Mouse (Mus musculus) E14TG2a.4 (cell line): ENCODE data around the gene Ndel1.
A peak's percentile ranks its signal among the peaks of the same experiment; 100 is the strongest.

ENCODE experiments used
- H3K27me3 ChIP-seq: 2 replicates; pipeline ENCODE4 v1.6.1; 2014; ENCODE audit warnings: low read length, control low read depth; ENCODE audit not compliant: insufficient read depth
- H3K36me3 ChIP-seq: 2 replicates; pipeline ENCODE4 v1.6.1; 2014; ENCODE audit warnings: low read length, control low read depth; ENCODE audit not compliant: insufficient read depth
- H3K4me1 ChIP-seq: replicated peaks from 2 replicates; pipeline ENCODE4 v1.6.1; 2014; ENCODE audit warnings: low read depth, low read length, control low read depth
- H3K4me3 ChIP-seq: replicated peaks from 2 replicates; pipeline ENCODE4 v1.5.1; 2014; ENCODE audit warnings: mild to moderate bottlenecking, low read length
- H3K9me3 ChIP-seq: 2 replicates; pipeline ENCODE4 v1.6.1; 2014; ENCODE audit warnings: low read length, control low read depth
- CTCF ChIP-seq: conservative IDR thresholded peaks from 2 replicates; pipeline ENCODE4 v1.5.1; 2014; ENCODE audit warnings: low read length
- NANOG ChIP-seq: IDR thresholded peaks from 2 replicates; pipeline ENCODE4 v1.6.1; 2014; ENCODE audit warnings: borderline replicate concordance, low read length, mixed read lengths
- POU5F1 ChIP-seq: IDR thresholded peaks from 2 replicates; pipeline ENCODE4 v1.6.1; 2014; ENCODE audit warnings: low read length, borderline replicate concordance

The Ndel1 gene

DNA sequence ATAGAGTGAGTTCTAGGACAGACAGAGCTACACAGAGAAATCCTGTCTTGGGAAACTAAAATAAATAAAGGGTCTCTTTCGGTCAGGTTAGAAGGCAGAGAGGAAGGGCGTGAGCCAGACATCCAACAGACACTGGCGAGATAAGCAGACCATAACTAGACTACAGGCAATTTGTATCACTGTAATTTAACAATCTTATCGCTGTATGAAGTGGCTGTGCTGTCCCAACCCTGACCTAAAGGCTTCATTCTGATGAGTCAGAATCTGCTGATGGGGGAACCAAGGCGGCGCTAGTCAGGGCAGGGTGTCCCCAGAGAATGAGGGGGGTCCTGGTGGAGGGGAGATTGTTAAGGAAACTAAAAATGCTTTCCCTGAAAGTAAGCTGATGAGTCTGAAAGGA, 27.1 kb upstream of the Ndel1 start:
- Histone ChIP-seq H3K36me3 (peaks cover 21% of the 10 kb centered on the region), H3K27me3 (peaks cover 17% of the 10 kb centered on the region), H3K4me1 (peaks cover 20% of the 10 kb centered on the region), H3K4me3 (no peak overlapping the region), H3K9me3 (no peaks in the 10 kb centered on the region)
- TF ChIP-seq NANOG (no peak), POU5F1 (no peak), CTCF (no peak)

DNA sequence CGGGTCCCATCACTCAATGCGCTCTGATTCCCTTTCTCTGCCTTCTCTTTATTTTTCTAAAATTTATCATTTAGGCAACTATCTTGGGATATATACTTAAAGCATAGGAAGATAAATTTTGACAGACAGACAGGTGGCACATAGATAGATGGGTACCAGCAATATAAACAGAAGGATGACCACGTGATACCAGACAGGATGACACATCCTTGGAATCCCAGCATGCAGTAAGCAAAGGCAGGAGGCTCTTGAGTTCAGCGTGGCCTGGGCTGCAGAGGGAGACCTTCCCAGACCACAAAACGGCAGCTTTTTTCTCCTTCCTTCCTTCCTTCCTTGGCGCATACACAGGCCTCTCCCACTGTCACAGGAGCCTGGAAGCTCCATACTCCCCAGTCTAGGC, 26.2 kb upstream of the Ndel1 start:
- H3K27me3 ChIP-seq = peaks cover 26% of the 10 kb centered on the region
- H3K4me1 ChIP-seq = peaks cover 19% of the 10 kb centered on the region
- H3K4me3 ChIP-seq = no peak overlapping the region
- TF ChIP-seq NANOG (no peak), POU5F1 (no peak), CTCF (no peak)
- peaks cover 11% of the 10 kb centered on the region for H3K36me3 ChIP-seq
- H3K9me3 ChIP-seq = no peaks in the 10 kb centered on the region

DNA sequence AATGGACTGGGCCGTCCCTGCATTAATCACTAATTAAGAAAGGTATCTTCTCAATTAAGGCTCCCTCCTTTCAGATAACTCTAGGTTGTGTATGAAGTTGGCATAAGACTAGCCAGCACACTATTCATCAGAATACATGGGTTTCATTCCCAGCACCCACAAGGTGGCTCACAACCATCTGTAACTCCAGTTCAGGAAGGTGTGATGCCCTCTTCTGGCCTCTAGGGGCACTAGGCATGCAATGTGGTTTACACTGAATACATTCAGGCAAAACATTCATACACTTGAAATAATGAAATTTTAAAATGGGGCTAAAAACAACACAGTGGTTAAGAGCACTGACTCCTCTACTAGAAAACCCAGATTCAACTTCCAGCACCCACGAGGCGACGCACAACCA, 25.5 kb upstream of the Ndel1 start:
- TF ChIP-seq NANOG (no peak), POU5F1 (no peak), CTCF (peak; percentile 92)
- Histone ChIP-seq H3K4me1 (peaks cover 25% of the 10 kb centered on the region), H3K36me3 (peaks cover 4% of the 10 kb centered on the region)

DNA sequence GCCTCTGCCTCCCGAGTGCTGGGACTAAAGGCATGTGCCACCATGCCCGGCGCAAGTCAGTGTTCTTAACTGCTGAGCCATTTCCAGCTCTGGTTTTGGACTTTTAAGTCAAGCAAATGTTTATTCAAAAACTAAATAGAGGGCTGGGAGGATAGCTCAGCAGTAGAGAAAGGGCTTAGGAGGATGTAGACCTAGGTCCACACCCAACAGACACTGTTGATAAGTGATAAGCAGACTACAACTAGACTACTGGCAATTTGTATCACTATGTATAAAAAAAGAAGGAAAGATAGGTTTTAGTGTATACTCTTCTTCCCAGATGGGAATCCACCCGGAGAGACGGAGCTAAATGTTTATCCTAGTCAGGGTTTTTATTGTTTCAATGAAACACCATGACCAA, 24.6 kb upstream of the Ndel1 start:
- Histone ChIP-seq H3K9me3 (no peaks in the 10 kb centered on the region), H3K36me3 (no peaks in the 10 kb centered on the region), H3K27me3 (peaks cover 39% of the 10 kb centered on the region), H3K4me1 (peaks cover 27% of the 10 kb centered on the region), H3K4me3 (no peak overlapping the region)
- TF ChIP-seq CTCF = no peak
- TF ChIP-seq POU5F1 = no peak
- no peak for TF ChIP-seq NANOG

More for the DNA sequence above, 25.5 kb upstream of the Ndel1 start:
- H3K9me3 ChIP-seq = no peaks in the 10 kb centered on the region
- peaks cover 34% of the 10 kb centered on the region for H3K27me3 ChIP-seq
- H3K4me3 ChIP-seq = no peak overlapping the region

DNA sequence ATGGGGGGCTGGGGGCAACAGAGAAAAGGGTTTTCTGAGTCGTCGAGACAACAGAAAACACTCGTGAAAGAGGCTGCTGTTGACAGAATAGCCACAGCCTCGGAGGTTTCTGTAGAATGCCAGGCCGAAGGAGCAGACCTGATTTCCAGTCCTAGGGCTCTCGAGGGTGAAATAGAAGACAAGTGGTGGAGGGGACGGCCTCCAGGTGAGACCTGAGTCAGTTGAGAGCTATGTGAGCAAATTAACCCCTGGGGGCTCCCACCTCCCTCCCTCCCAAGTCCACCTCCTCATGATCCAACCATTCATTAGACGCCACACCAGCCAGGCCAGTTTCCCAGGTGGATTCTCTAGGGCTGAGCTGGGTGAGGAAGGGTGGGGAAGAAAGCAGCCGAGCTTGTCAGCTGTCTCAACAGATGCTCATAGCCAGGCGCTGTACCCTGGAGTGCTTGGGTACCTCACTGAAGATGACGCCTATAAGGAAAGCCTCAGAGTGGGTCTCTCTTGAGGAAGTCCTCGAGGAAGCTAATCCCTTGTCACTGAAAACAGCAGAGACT, 22.3 kb upstream of the Ndel1 start:
- no peak overlapping the region for H3K4me3 ChIP-seq
- H3K36me3 ChIP-seq = no peaks in the 10 kb centered on the region
- H3K4me1 ChIP-seq = peaks cover 21% of the 10 kb centered on the region

DNA sequence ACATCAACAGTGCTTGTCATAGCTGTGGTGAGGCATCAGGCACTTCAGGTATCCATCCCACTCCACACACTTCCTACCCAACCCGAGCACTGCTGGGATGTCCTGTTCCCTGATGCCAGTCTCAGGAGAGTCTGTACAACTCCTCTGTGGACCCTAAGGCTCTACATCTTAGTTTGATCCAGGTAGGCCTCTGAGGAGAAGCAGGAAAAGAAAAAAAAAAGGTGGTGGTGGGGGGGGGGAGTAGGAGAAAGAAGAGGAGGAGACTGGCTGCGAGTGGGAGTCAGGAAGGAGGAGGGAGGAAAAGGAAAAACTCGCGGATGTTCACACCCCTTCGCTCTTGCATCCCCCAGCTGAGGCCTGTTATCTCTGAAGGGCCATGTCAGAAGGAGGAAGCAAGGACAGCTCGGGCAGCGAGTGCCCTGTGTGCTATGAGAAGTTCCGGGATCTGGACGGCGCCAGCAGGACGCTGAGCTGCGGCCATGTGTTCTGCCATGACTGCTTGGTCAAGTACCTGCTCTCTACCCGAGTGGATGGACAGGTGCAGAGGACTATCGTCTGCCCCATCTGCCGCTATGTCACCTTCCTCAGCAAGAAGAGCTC, 20.7 kb upstream of the Ndel1 start:
- Histone ChIP-seq H3K9me3 (no peaks in the 10 kb centered on the region), H3K4me3 (peak overlapping the region; percentile 73), H3K27me3 (peaks cover 34% of the 10 kb centered on the region), H3K36me3 (no peaks in the 10 kb centered on the region), H3K4me1 (peaks cover 18% of the 10 kb centered on the region)
- TF ChIP-seq NANOG = no peak
- TF ChIP-seq POU5F1 = no peak
- no peak for TF ChIP-seq CTCF

More for the DNA sequence above, 22.3 kb upstream of the Ndel1 start:
- H3K27me3 ChIP-seq = peaks cover 36% of the 10 kb centered on the region
- no peak for TF ChIP-seq POU5F1
- no peak for TF ChIP-seq CTCF
- TF ChIP-seq NANOG = no peak
- H3K9me3 ChIP-seq = no peaks in the 10 kb centered on the region

DNA sequence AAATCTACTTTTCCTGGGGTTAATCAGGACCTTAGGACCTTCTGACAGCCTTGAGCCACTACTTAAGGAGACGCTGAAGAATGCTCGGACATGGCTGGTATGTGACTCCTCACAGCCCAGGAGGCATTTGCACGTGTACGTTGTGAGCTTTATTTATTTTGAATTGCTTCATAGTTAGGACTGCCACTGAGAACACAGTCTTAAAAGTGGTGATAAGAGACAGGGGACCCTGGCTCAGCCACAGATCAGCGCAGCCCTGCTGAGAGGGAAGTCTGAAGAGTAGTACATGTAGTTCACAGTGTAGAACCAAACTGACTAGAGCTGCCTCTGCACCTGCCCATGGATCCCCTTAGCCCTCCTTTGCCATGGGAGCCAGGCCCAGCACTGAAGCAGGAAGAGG, 20.2 kb upstream of the Ndel1 start:
- peaks cover 34% of the 10 kb centered on the region for H3K27me3 ChIP-seq
- H3K36me3 ChIP-seq = no peaks in the 10 kb centered on the region
- no peak overlapping the region for H3K4me3 ChIP-seq
- TF ChIP-seq CTCF = no peak
- TF ChIP-seq POU5F1 = no peak
- TF ChIP-seq NANOG = no peak
- no peaks in the 10 kb centered on the region for H3K9me3 ChIP-seq
- H3K4me1 ChIP-seq = peaks cover 18% of the 10 kb centered on the region

DNA sequence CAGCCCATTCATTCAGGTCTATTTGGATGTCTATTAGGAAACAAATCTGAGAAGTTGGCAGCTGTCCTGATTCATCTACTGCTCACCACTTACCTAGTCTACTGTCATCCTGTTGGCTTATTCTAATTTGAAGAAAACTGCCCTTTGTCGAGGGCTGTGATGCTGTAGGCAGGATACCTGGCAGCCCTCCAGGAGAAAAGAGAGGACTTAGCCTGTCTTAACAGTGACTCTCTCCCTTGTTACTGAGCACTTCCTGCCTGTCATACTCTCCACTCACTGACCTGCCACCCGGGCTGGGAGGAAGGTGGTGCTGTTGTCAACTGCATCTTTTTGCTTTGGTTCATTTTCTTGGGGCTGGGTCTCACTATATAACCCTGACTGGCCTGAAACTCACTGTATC, 19.0 kb upstream of the Ndel1 start:
- H3K4me3 ChIP-seq = no peak overlapping the region
- peaks cover 34% of the 10 kb centered on the region for H3K27me3 ChIP-seq
- H3K4me1 ChIP-seq = peaks cover 18% of the 10 kb centered on the region
- no peaks in the 10 kb centered on the region for H3K36me3 ChIP-seq
- TF ChIP-seq CTCF = no peak
- TF ChIP-seq NANOG = no peak
- TF ChIP-seq POU5F1 = no peak
- H3K9me3 ChIP-seq = no peaks in the 10 kb centered on the region

DNA sequence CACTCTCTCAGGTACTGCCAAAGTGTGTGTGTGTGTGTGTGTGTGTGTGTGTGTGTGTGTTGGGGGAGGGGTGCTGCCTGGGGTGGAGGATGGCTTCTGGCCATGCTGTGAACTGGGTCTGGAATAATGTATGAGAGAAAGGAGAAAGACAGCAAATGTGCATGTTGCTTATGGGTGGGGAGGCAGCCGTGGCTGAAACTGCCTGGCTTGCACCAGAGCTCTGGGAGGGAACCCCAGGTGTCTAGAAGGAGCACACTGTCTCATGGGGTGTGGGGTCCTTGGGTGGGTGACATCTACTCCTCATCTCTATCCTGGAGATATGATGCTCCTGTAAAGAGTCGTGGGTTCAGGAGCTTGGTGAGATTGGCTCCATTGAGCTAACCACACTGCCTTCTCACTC, 17.0 kb upstream of the Ndel1 start:
- H3K4me3 ChIP-seq = no peak overlapping the region
- H3K4me1 ChIP-seq = peaks cover 17% of the 10 kb centered on the region
- peaks cover 26% of the 10 kb centered on the region for H3K27me3 ChIP-seq
- no peak for TF ChIP-seq NANOG
- TF ChIP-seq POU5F1 = no peak
- no peak for TF ChIP-seq CTCF
- no peaks in the 10 kb centered on the region for H3K36me3 ChIP-seq
- H3K9me3 ChIP-seq = no peaks in the 10 kb centered on the region
